ENCODE assay signal across 14 mouse cellular contexts in the genomic region with DNA sequence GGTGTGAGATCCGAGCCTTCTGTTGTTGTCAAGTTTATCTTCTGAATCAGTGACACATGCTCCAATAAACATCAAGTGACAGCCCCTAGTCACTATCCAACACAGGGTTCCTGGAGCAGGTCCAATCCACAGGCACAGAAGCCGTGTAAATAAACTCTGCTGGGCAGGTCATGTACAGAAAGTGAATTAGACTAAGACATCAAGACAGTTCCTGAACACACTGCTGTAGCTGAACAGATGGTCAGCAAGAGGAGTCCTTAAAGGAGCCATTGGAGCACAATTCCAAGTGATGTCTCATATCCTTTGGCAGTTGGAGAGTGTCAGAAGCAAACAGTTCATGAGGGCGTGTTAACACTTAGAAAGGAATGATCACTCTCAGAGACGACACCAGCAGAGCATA.
DNase-seq lines count a peak whose midpoint lies in the region; ATAC-seq and TF ChIP-seq lines count a peak whose summit lies in the region.
"Had no signal": no experiment of that assay in that cellular context is flagged by ENCODE, and none has a peak within 500 bp of the region (broad histone marks: within the 10 kb centered on the region; RNA-seq: fewer than 3 reads in every experiment).

No protein-coding gene starts in this region.

- no peak overlapping the region for H3K4me2 ChIP-seq in hindbrain, postnatal 0 days (ENCODE audit: low read depth, low read length)
- H3K4me2 ChIP-seq in hindbrain, embryonic 13.5 days: no peak overlapping the region
- H3K4me2 ChIP-seq: embryonic facial prominence, embryonic 12.5 days; liver, embryonic 12.5 days; midbrain, embryonic 13.5 days had no signal

- 41% methylated on average over 4 of the region's 4 CpGs for WGBS in hindbrain, postnatal 0 days
- 72% methylated on average over 4 of the region's 4 CpGs for WGBS in hindbrain, embryonic 13.5 days

- H3K4me1 ChIP-seq in hindbrain, postnatal 0 days (ENCODE audit: insufficient read depth, low read length): no peaks in the 10 kb centered on the region
- no peaks in the 10 kb centered on the region for H3K4me1 ChIP-seq in hindbrain, embryonic 13.5 days (replicated peaks)
- H3K4me1 ChIP-seq: embryonic facial prominence, embryonic 12.5 days; heart, embryonic 10.5 days; liver, embryonic 12.5 days; midbrain, embryonic 13.5 days had no signal

- H3K9me3 ChIP-seq in hindbrain, postnatal 0 days (ENCODE audit: low read length): no peaks in the 10 kb centered on the region
- H3K9me3 ChIP-seq in hindbrain, embryonic 13.5 days: no peaks in the 10 kb centered on the region
- H3K9me3 ChIP-seq: embryonic facial prominence, embryonic 12.5 days; heart, embryonic 10.5 days; liver, embryonic 12.5 days; midbrain, embryonic 13.5 days had no signal

- intact Hi-C loops in heart, postnatal 36 days (cut with DNase I): no loop called here

- DNase-seq in hindbrain, postnatal 0 days (ENCODE audit: low spot score): peak; percentile 76
- peak; percentile 91 for DNase-seq in brain, adult 2 months (ENCODE audit: low read depth, low spot score)
- peak; percentile 91 to 94 for DNase-seq in cerebellum, postnatal 10 days
- no peak for DNase-seq in heart, postnatal 36 days
- DNase-seq in ovary, postnatal 36 days (ENCODE audit: low spot score): no peak
- DNase-seq: retina, postnatal 1 day; thymus, postnatal 36 days had no signal

- ATAC-seq in hindbrain, postnatal 0 days: peak; percentile 91
- ATAC-seq in hindbrain, embryonic 13.5 days (ENCODE audit: low FRiP score): no peak
- ATAC-seq in cerebellum, adult (ENCODE audit: insufficient number of reproducible peaks, low FRiP score, low TSS enrichment): peak; percentile 93
- ATAC-seq: intestine, postnatal 0 days; liver, embryonic 12.5 days; midbrain, embryonic 13.5 days had no signal

- no peaks in the 10 kb centered on the region for H3K36me3 ChIP-seq in hindbrain, postnatal 0 days (ENCODE audit: insufficient read depth, low read length)
- no peaks in the 10 kb centered on the region for H3K36me3 ChIP-seq in hindbrain, embryonic 13.5 days
- H3K36me3 ChIP-seq: embryonic facial prominence, embryonic 12.5 days; heart, embryonic 10.5 days; liver, embryonic 12.5 days; midbrain, embryonic 13.5 days had no signal

- TF ChIP-seq CTCF in hindbrain, postnatal 0 days (IDR thresholded peaks at IDR 0.05; ENCODE audit: low read depth): no peak

- no peak overlapping the region for H3K27ac ChIP-seq in hindbrain, postnatal 0 days
- no peak overlapping the region for H3K27ac ChIP-seq in hindbrain, embryonic 13.5 days
- H3K27ac ChIP-seq: embryonic facial prominence, embryonic 12.5 days; heart, embryonic 10.5 days; liver, embryonic 12.5 days; midbrain, embryonic 13.5 days had no signal

- H3K4me3 ChIP-seq in hindbrain, postnatal 0 days (ENCODE audit: low read length): no peak overlapping the region
- H3K4me3 ChIP-seq in hindbrain, embryonic 13.5 days: no peak overlapping the region
- H3K4me3 ChIP-seq: embryonic facial prominence, embryonic 12.5 days; heart, embryonic 10.5 days; liver, embryonic 12.5 days; midbrain, embryonic 13.5 days had no signal

- H3K9ac ChIP-seq in hindbrain, postnatal 0 days (replicated peaks; ENCODE audit: low read length): no peak overlapping the region
- H3K9ac ChIP-seq in hindbrain, embryonic 13.5 days: no peak overlapping the region
- H3K9ac ChIP-seq: embryonic facial prominence, embryonic 12.5 days; liver, embryonic 12.5 days; midbrain, embryonic 13.5 days had no signal

- H3K27me3 ChIP-seq in hindbrain, postnatal 0 days (ENCODE audit: insufficient read depth, low read length): no peaks in the 10 kb centered on the region
- no peaks in the 10 kb centered on the region for H3K27me3 ChIP-seq in hindbrain, embryonic 13.5 days
- H3K27me3 ChIP-seq: embryonic facial prominence, embryonic 12.5 days; liver, embryonic 12.5 days; midbrain, embryonic 13.5 days had no signal

Comparison
In these comparisons a context has a peak if more than half of its experiments do, and no peak if none do; other contexts are left out.
1. DNase-seq: peak in hindbrain, postnatal 0 days (single experiment), brain, adult 2 months (single experiment) and cerebellum, postnatal 10 days (2 of 2); none in heart, postnatal 36 days (0 of 2) and ovary, postnatal 36 days (single experiment).